Comparison of ENCODE assay signal across 19 mouse cellular contexts in genomic region chr2:61536901-61537300, GRCm38 (mm10). TPM values are rescaled to one million over a fixed set of nuclear protein-coding genes. Genes with fewer than 3 reads are reported as not detected.
DNase-seq lines count a peak whose midpoint lies in the region; ATAC-seq and TF ChIP-seq lines count a peak whose summit lies in the region.
"Had no signal": no experiment of that assay in that cellular context is flagged by ENCODE, and none has a peak within 500 bp of the region (broad histone marks: within the 10 kb centered on the region; RNA-seq: fewer than 3 reads in every experiment).

No protein-coding gene starts in this region.

- TF ChIP-seq POLR2A in liver, adult 2 months (IDR thresholded peaks at IDR 0.05; ENCODE audit: extremely low read depth, insufficient read depth, low read length), result no peak

- no peak for TF ChIP-seq CTCF in liver, adult 2 months (IDR thresholded peaks at IDR 0.05; ENCODE audit: low read depth, low read length)

- no peaks in the 10 kb centered on the region for H3K36me3 ChIP-seq in liver, adult 2 months (ENCODE audit: control insufficient read depth, insufficient read depth, low read length)
- H3K36me3 ChIP-seq in liver, embryonic 11.5 days (ENCODE audit: control insufficient read depth, insufficient read depth, low read length), result no peaks in the 10 kb centered on the region
- H3K36me3 ChIP-seq: embryonic facial prominence, embryonic 10.5 days; embryonic facial prominence, embryonic 12.5 days; forebrain, embryonic 15.5 days had no signal

- no peaks in the 10 kb centered on the region for H3K4me1 ChIP-seq in liver, adult 2 months (ENCODE audit: control insufficient read depth, insufficient read depth, low read length)
- no peaks in the 10 kb centered on the region for H3K4me1 ChIP-seq in liver, embryonic 11.5 days (replicated peaks; ENCODE audit: control insufficient read depth, insufficient read depth, low read length)
- H3K4me1 ChIP-seq: embryonic facial prominence, embryonic 12.5 days; forebrain, embryonic 13.5 days; forebrain, embryonic 15.5 days had no signal

- no peak for ATAC-seq in liver, embryonic 11.5 days (replicated peaks; ENCODE audit: low FRiP score)
- ATAC-seq in granulocyte monocyte progenitor cell, adult 5-6 weeks (replicated peaks; ENCODE audit: poor library complexity, severe bottlenecking), result 0 out of 2 replicates have a peak, but pooled peaks have one; percentile 41
- ATAC-seq in megakaryocyte progenitor cell, adult 5-6 weeks (replicated peaks; ENCODE audit: poor library complexity), result peak; percentile 44; the same call in 1 of the 2 replicates
- no peak for ATAC-seq in activated CD4-positive, CD25-positive, alpha-beta regulatory T cell, adult 4 months
- ATAC-seq: forebrain, embryonic 13.5 days; forebrain, embryonic 15.5 days; forebrain, postnatal 0 days had no signal

- H3K27ac ChIP-seq in liver, adult 2 months (replicated peaks; ENCODE audit: insufficient read depth, low read depth, low read length), result no peak overlapping the region
- H3K27ac ChIP-seq in liver, embryonic 11.5 days (ENCODE audit: low read depth, low read length), result no peak overlapping the region
- H3K27ac ChIP-seq: embryonic facial prominence, embryonic 10.5 days; embryonic facial prominence, embryonic 12.5 days; forebrain, embryonic 13.5 days; forebrain, embryonic 15.5 days had no signal

- H3K9ac ChIP-seq in liver, adult 2 months (ENCODE audit: low read depth, low read length), result no peak overlapping the region
- H3K9ac ChIP-seq in liver, embryonic 11.5 days (ENCODE audit: low read depth, low read length), result no peak overlapping the region
- H3K9ac ChIP-seq: embryonic facial prominence, embryonic 12.5 days; forebrain, embryonic 13.5 days; forebrain, embryonic 15.5 days; forebrain, postnatal 0 days had no signal

- no peak overlapping the region for H3K4me3 ChIP-seq in liver, adult 2 months (ENCODE audit: insufficient read depth, low read depth, low read length)
- H3K4me3 ChIP-seq in liver, embryonic 11.5 days (ENCODE audit: low read depth, low read length), result no peak overlapping the region
- H3K4me3 ChIP-seq: embryonic facial prominence, embryonic 10.5 days; embryonic facial prominence, embryonic 12.5 days; forebrain, embryonic 13.5 days; forebrain, embryonic 15.5 days had no signal

- no peaks in the 10 kb centered on the region for H3K27me3 ChIP-seq in liver, adult 2 months (ENCODE audit: control insufficient read depth, insufficient read depth, low read length)
- H3K27me3 ChIP-seq in liver, embryonic 11.5 days (replicated peaks; ENCODE audit: control insufficient read depth, insufficient read depth, low read length), result no peaks in the 10 kb centered on the region
- H3K27me3 ChIP-seq: embryonic facial prominence, embryonic 12.5 days; forebrain, embryonic 13.5 days; forebrain, embryonic 15.5 days had no signal

- H3K4me2 ChIP-seq in liver, embryonic 11.5 days, result no peak overlapping the region
- H3K4me2 ChIP-seq: embryonic facial prominence, embryonic 12.5 days; forebrain, embryonic 13.5 days; forebrain, embryonic 15.5 days had no signal

- H3K79me2 ChIP-seq in liver, adult 2 months (ENCODE audit: control insufficient read depth, insufficient read depth, low read length), result no peaks in the 10 kb centered on the region

- DNase-seq in liver, adult 2 months (ENCODE audit: extremely low read depth, low read depth, low spot score), result peak; percentile 1
- DNase-seq in liver, embryonic 11.5 days (ENCODE audit: low spot score), result no peak
- no peak for DNase-seq in urinary bladder, postnatal 25 days (ENCODE audit: low spot score)
- DNase-seq: adrenal gland, adult 8-10 months; adrenal gland, postnatal 14 days; adrenal gland, postnatal 36 days; cerebellum, adult 11-12 months; cerebellum, adult 2 months; cerebellum, adult 9-10 months; cerebellum, postnatal 10 days; cerebellum, postnatal 25 days; forebrain, postnatal 0 days had no signal

- H3K9me3 ChIP-seq in liver, embryonic 11.5 days (ENCODE audit: control insufficient read depth, low read length), result no peaks in the 10 kb centered on the region
- H3K9me3 ChIP-seq: embryonic facial prominence, embryonic 10.5 days; embryonic facial prominence, embryonic 12.5 days; forebrain, embryonic 13.5 days; forebrain, embryonic 15.5 days had no signal

- 82% methylated on average over 2 of the region's 2 CpGs for WGBS in liver, adult 2 months
- WGBS in liver, embryonic 11.5 days, result 66% methylated on average over 2 of the region's 2 CpGs

RNA-seq across cellular contexts. Expression of gene Tank, which starts 41.5 kb away (rescaled TPM):
- 11.1 and 12.4 TPM in 2 replicates for total RNA-seq in liver, adult 2 months (2014; rRNA removed)
- 4.2 TPM in 2 replicates for polyA plus RNA-seq in liver, adult 2 months (2012; rRNA removed)
- polyA plus RNA-seq in liver, embryonic 11.5 days (2014; fragmentation: Nextera tagmentation; extraction: Ambion mirVana), result 34.0 and 35.5 TPM in 2 replicates
- 96.4 and 107 TPM in 2 replicates for total RNA-seq in granulocyte monocyte progenitor cell, adult 5-6 weeks (2014; fragmentation: Nextera tagmentation)
- 77.2 and 87.8 TPM in 2 replicates for total RNA-seq in granulocyte monocyte progenitor cell, adult 5-6 weeks (2017)
- total RNA-seq in megakaryocyte progenitor cell, adult 5-6 weeks (2015), result 132 and 135 TPM in 2 replicates
- 84.7 and 93.1 TPM in 2 replicates for total RNA-seq in megakaryocyte progenitor cell, adult 5-6 weeks (2017)
- 100 to 1,000 TPM; 213 to 229 TPM for polyA plus RNA-seq in activated CD4-positive, CD25-positive, alpha-beta regulatory T cell, adult 4 months (2017; shearing (Covaris generic))

Comparison
In these comparisons a context has a peak if more than half of its experiments do, and no peak if none do; other contexts are left out.
1. ATAC-seq: peak in granulocyte monocyte progenitor cell, adult 5-6 weeks (single experiment) and megakaryocyte progenitor cell, adult 5-6 weeks (single experiment); none in liver, embryonic 11.5 days (single experiment) and activated CD4-positive, CD25-positive, alpha-beta regulatory T cell, adult 4 months (single experiment).